Mouse (Mus musculus) layer of hippocampus, adult 9-11 months (tissue): ENCODE measurements at regions not wholly inside any gene's neighbourhood (a gene's known extent, or its start where the extent isn't known, plus 50 kb on each side); places are given as distances from the start of the nearest gene placed in this dataset.

Source experiments
- DNase-seq: peaks from one replicate; pipeline ENCODE4 v3.0.0; 2022

GRCm38 (mm10) chr4:98282275-98282674 lies 100.8 kb downstream of the Tm2d1 start:
- no peak for DNase-seq

GRCm38 (mm10) chr4:98258336-98258735 lies 124.8 kb downstream of the Tm2d1 start:
- no peak for DNase-seq

GRCm38 (mm10) chr4:98257711-98258110 lies 125.4 kb downstream of the Tm2d1 start:
- DNase-seq = peak; percentile 14

GRCm38 (mm10) chr4:98254856-98255853 lies 128.0 kb downstream of the Tm2d1 start:
- peak; percentile 17 for DNase-seq

GRCm38 (mm10) chr4:98243941-98244929 lies 138.9 kb downstream of the Tm2d1 start:
- DNase-seq = peak; percentile 25

- DNase-seq = peak; percentile 34
Measured at GRCm38 (mm10) chr4:98243502-98243901, 139.6 kb downstream of the Tm2d1 start.

GRCm38 (mm10) chr4:98241921-98242320 lies 141.2 kb downstream of the Tm2d1 start:
- no peak for DNase-seq

GRCm38 (mm10) chr4:98240289-98240688 lies 142.8 kb downstream of the Tm2d1 start:
- DNase-seq = no peak

- DNase-seq = no peak
Measured at GRCm38 (mm10) chr4:98238075-98238474, 145.0 kb downstream of the Tm2d1 start.

GRCm38 (mm10) chr4:98237475-98237874 lies 145.6 kb downstream of the Tm2d1 start:
- no peak for DNase-seq

GRCm38 (mm10) chr4:98236006-98236783 lies 146.9 kb downstream of the Tm2d1 start:
- no peak for DNase-seq

- no peak for DNase-seq
Measured at GRCm38 (mm10) chr4:98228193-98228592, 154.9 kb downstream of the Tm2d1 start.

- DNase-seq = no peak
Measured at GRCm38 (mm10) chr4:98224366-98224765, 158.7 kb downstream of the Tm2d1 start.

- DNase-seq = no peak
Measured at GRCm38 (mm10) chr4:98223429-98223828, 159.7 kb downstream of the Tm2d1 start.

- no peak for DNase-seq
Measured at GRCm38 (mm10) chr4:98221566-98221965, 161.5 kb downstream of the Tm2d1 start.

- no peak for DNase-seq
Measured at GRCm38 (mm10) chr4:98215218-98215617, 167.9 kb downstream of the Tm2d1 start.

- no peak for DNase-seq
Measured at GRCm38 (mm10) chr4:98207446-98207845, 175.7 kb downstream of the Tm2d1 start.

- DNase-seq = no peak
Measured at GRCm38 (mm10) chr4:98206245-98206970, 176.7 kb downstream of the Tm2d1 start.

- no peak for DNase-seq
Measured at GRCm38 (mm10) chr4:98203129-98203528, 180.0 kb downstream of the Tm2d1 start.

- DNase-seq = peak; percentile 13
Measured at GRCm38 (mm10) chr4:98202232-98202631, 180.9 kb downstream of the Tm2d1 start.

GRCm38 (mm10) chr4:98201102-98201501 lies 182.0 kb downstream of the Tm2d1 start:
- DNase-seq = no peak

GRCm38 (mm10) chr4:98200701-98201100 lies 182.4 kb downstream of the Tm2d1 start:
- DNase-seq = no peak
